Mouse (Mus musculus): Measurements from ENCODE around the gene Hoxc5.

- TF ChIP-seq CTCF (IDR thresholded peaks at IDR 0.05; ENCODE audit: borderline replicate concordance, control insufficient read depth, extremely low read depth, insufficient read depth, low read length, poor library complexity) (no peak), POLR2A (IDR thresholded peaks at IDR 0.05; ENCODE audit: control insufficient read depth, extremely low read depth, insufficient read depth, low read length, poor library complexity) (no peak)
Measured at GRCm38 (mm10) chr15:103061988-103062387, 94.7 kb downstream of the Hoxc5 start.
